10 mouse cellular contexts compared by ENCODE assay signal in genomic region chr10:5227395-5228076, GRCm38 (mm10).
DNase-seq lines count a peak whose midpoint lies in the region; TF ChIP-seq lines count a peak whose summit lies in the region.
"Had no signal": no experiment of that assay in that cellular context is flagged by ENCODE, and none has a peak within 500 bp of the region (broad histone marks: within the 10 kb centered on the region; RNA-seq: fewer than 3 reads in every experiment).

No protein-coding gene starts in this region.

- no peak overlapping the region for H3K9ac ChIP-seq in CH12.LX (ENCODE audit: insufficient read depth, low read depth)
- no peak overlapping the region for H3K9ac ChIP-seq in liver, adult 2 months (ENCODE audit: low read depth, low read length)
- H3K9ac ChIP-seq: heart, embryonic 13.5 days; stomach, embryonic 15.5 days had no signal

- peak; percentile 20 for DNase-seq in kidney, adult 9 months
- DNase-seq in kidney, postnatal 14 days, result no peak
- DNase-seq in CH12.LX (ENCODE audit: extremely low read depth), result peak; percentile 16
- peak; percentile 43 for DNase-seq in cerebellum, adult 11 months
- DNase-seq in liver, adult 2 months (ENCODE audit: extremely low read depth, low read depth, low spot score), result peak; percentile 26
- peak; percentile 44 to 48 for DNase-seq in thymus, postnatal 36 days
- DNase-seq in retina, postnatal 1 day, result no peak
- DNase-seq in right cerebral cortex, postnatal 4 days, result no peak

- no peaks in the 10 kb centered on the region for H3K9me3 ChIP-seq in CH12.LX (replicated peaks; ENCODE audit: low read length)
- H3K9me3 ChIP-seq: heart, embryonic 13.5 days; stomach, embryonic 15.5 days had no signal

- H3K4me2 ChIP-seq in CH12.LX (ENCODE audit: insufficient read depth, low read depth, poor library complexity, severe bottlenecking), result no peak overlapping the region
- H3K4me2 ChIP-seq: heart, embryonic 13.5 days; stomach, embryonic 15.5 days had no signal

- H3K4me3 ChIP-seq in CH12.LX (replicated peaks in 1 of 3; ENCODE audit: low read depth in 2 of 3, low read length in 2 of 3, poor library complexity in 1 of 3), result no peak overlapping the region
- H3K4me3 ChIP-seq in liver, adult 2 months (ENCODE audit: insufficient read depth, low read depth, low read length), result no peak overlapping the region
- H3K4me3 ChIP-seq: heart, embryonic 13.5 days; stomach, embryonic 15.5 days had no signal

- TF ChIP-seq RAD21 in CH12.LX (IDR thresholded peaks at IDR 0.05; ENCODE audit: low read depth, low read length), result peak; percentile 29

- H3K4me1 ChIP-seq in CH12.LX (ENCODE audit: control insufficient read depth in 1 of 2, insufficient read depth in 2 of 2), result no peaks in the 10 kb centered on the region
- no peaks in the 10 kb centered on the region for H3K4me1 ChIP-seq in liver, adult 2 months (ENCODE audit: control insufficient read depth, insufficient read depth, low read length)
- H3K4me1 ChIP-seq: heart, embryonic 13.5 days; stomach, embryonic 15.5 days had no signal

- H3K27ac ChIP-seq in CH12.LX (ENCODE audit: insufficient read depth, low read depth), result no peak overlapping the region
- no peak overlapping the region for H3K27ac ChIP-seq in liver, adult 2 months (replicated peaks; ENCODE audit: insufficient read depth, low read depth, low read length)
- H3K27ac ChIP-seq: heart, embryonic 13.5 days; stomach, embryonic 15.5 days had no signal

- no peak for TF ChIP-seq POLR2A in CH12.LX (IDR thresholded peaks at IDR 0.05; ENCODE audit: low read depth, low read length)
- TF ChIP-seq POLR2A in liver, adult 2 months (IDR thresholded peaks at IDR 0.05; ENCODE audit: extremely low read depth, insufficient read depth, low read length), result no peak

- H3K79me2 ChIP-seq in CH12.LX (replicated peaks; ENCODE audit: control insufficient read depth, extremely low read depth, insufficient read depth, poor library complexity, severe bottlenecking), result no peaks in the 10 kb centered on the region
- H3K79me2 ChIP-seq in liver, adult 2 months (ENCODE audit: control insufficient read depth, insufficient read depth, low read length), result no peaks in the 10 kb centered on the region

- in situ Hi-C loops in CH12.LX (cut with MboI; ENCODE audit: low pct_ligation_motif_present, low pct_unique_long_range_greater_than_20kb, low sequenced_read_pairs), result no loop called here

- WGBS in liver, adult 2 months, result 82% methylated on average over 20 of the region's 20 CpGs

- no peak for TF ChIP-seq EP300 in CH12.LX (IDR thresholded peaks at IDR 0.05; ENCODE audit: low read length)

- peak; percentile 49 to 60 for TF ChIP-seq CTCF in CH12.LX (conservative IDR thresholded peaks at IDR 0.05 in 1 of 2, IDR thresholded peaks at IDR 0.05 in 1 of 2; ENCODE audit: low read depth in 2 of 2, low read length in 2 of 2)
- peak; percentile 70 for TF ChIP-seq CTCF in liver, adult 2 months (IDR thresholded peaks at IDR 0.05; ENCODE audit: low read depth, low read length)

- dilution Hi-C loops in CH12.LX (cut with MboI; ENCODE audit: extremely low pct_ligation_motif_present, extremely low pct_unique_long_range_greater_than_20kb, low sequenced_read_pairs), result no loop called here

- no peaks in the 10 kb centered on the region for H3K27me3 ChIP-seq in CH12.LX (replicated peaks)
- no peaks in the 10 kb centered on the region for H3K27me3 ChIP-seq in liver, adult 2 months (ENCODE audit: control insufficient read depth, insufficient read depth, low read length)
- H3K27me3 ChIP-seq: heart, embryonic 13.5 days; stomach, embryonic 15.5 days had no signal

- no peaks in the 10 kb centered on the region for H3K36me3 ChIP-seq in CH12.LX (replicated peaks in 1 of 2; ENCODE audit: control insufficient read depth in 1 of 2, insufficient read depth in 1 of 2, low read length in 1 of 2)
- no peaks in the 10 kb centered on the region; the same call in 1 of the 2 replicates for H3K36me3 ChIP-seq in liver, adult 2 months (ENCODE audit: control insufficient read depth, insufficient read depth, low read length)

TF ChIP-seq in CH12.LX, 34 proteins besides CTCF, POLR2A, EP300 and RAD21:
- no peak for TF ChIP-seq POLR2AphosphoS2 (IDR thresholded peaks at IDR 0.05; ENCODE audit: low read depth, low read length)
- no peak for TF ChIP-seq UBTF (IDR thresholded peaks at IDR 0.05; ENCODE audit: low read depth, low read length)
- TF ChIP-seq JUN (IDR thresholded peaks at IDR 0.05; ENCODE audit: insufficient read depth, low read depth, low read length), result no peak
- no peak for TF ChIP-seq TCF12 (IDR thresholded peaks at IDR 0.05; ENCODE audit: low read depth, low read length)
- TF ChIP-seq BHLHE40 (IDR thresholded peaks at IDR 0.05; ENCODE audit: low read depth, low read length), result no peak
- TF ChIP-seq ZNF384 (IDR thresholded peaks at IDR 0.05; ENCODE audit: low read depth, low read length), result peak; percentile 32; the same call in 1 of the 2 replicates
- no peak for TF ChIP-seq KAT2A (IDR thresholded peaks at IDR 0.05; ENCODE audit: insufficient replicate concordance, low read length)

Comparison
In these comparisons a context has a peak if more than half of its experiments do, and no peak if none do; other contexts are left out.
1. DNase-seq: peak in kidney, adult 9 months (single experiment), CH12.LX (single experiment), cerebellum, adult 11 months (single experiment), liver, adult 2 months (single experiment) and thymus, postnatal 36 days (2 of 2); none in kidney, postnatal 14 days (single experiment), retina, postnatal 1 day (single experiment) and right cerebral cortex, postnatal 4 days (single experiment).